Mouse (Mus musculus): ENCODE data around the gene Psme2.

DNA sequence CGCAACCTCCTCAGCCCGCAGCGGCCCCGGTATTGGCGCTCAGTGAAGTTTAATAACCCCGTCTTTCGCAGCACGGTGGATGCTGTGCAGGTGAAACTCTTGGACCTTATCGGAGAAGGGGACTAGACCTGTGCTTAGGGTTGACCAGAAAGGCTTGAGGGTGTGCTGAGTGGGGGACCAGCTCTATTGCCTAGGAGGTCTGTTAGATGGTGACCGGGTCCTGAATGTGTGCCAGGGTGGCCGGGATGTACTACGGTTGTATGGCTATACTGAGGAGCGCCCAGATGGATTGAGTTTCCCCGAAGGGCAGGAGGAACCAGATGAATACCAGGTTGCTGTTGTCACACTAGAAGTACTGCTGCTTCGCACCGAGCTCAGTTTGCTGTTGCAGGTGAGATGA is 1.3 kb upstream of the Psme2 start:
- TF ChIP-seq CTCF (IDR thresholded peaks at IDR 0.05; ENCODE audit: low read depth) (no peak), EP300 (IDR thresholded peaks at IDR 0.05; ENCODE audit: low read depth) (no peak)
